Mouse (Mus musculus): ENCODE measurements around the gene Foxc1. TPM values are rescaled to one million over a fixed set of nuclear protein-coding genes. Genes with fewer than 3 reads are reported as not detected.

Foxc1 gene
- total and polyA plus RNA-seq, 3 experiments: 2.2 to 5.8 (median 3.8) TPM

GRCm38 (mm10) chr13:31793163-31793562, 13.3 kb upstream of the Foxc1 start:
- intact Hi-C loops (cut with DNase I): loop anchor here (2.0 kb wide), 2 partner anchors 700 to 888 kb away; no protein-coding TSS in a partner anchor

GRCm38 (mm10) chr13:31797346-31797745, 9.1 kb upstream of the Foxc1 start:
- DNase-seq: no peak
- Histone ChIP-seq H3K4me3 (no peak overlapping the region), H3K79me2 (replicated peaks; ENCODE audit: control insufficient read depth, insufficient read depth, low read length) (no peaks in the 10 kb centered on the region), H3K4me1 (ENCODE audit: control insufficient read depth, insufficient read depth, low read length) (no peaks in the 10 kb centered on the region; the same call in 1 of the 2 replicates), H3K9ac (ENCODE audit: low read depth, low read length) (no peak overlapping the region), H3K27me3 (ENCODE audit: control insufficient read depth, insufficient read depth, low read length) (peaks cover 8% of the 10 kb centered on the region), H3K27ac (no peak overlapping the region), H3K36me3 (ENCODE audit: control insufficient read depth, insufficient read depth, low read length) (no peaks in the 10 kb centered on the region)
- intact Hi-C loops (cut with DNase I): no loop called here
- 64% methylated on average over 10 of the region's 10 CpGs for WGBS
- TF ChIP-seq EP300 (IDR thresholded peaks at IDR 0.05; ENCODE audit: insufficient read depth, low read depth, low read length) (no peak), POLR2A (IDR thresholded peaks at IDR 0.05; ENCODE audit: insufficient read depth, low read depth, low read length) (no peak), CTCF (IDR thresholded peaks at IDR 0.05) (no peak)

More at GRCm38 (mm10) chr13:31793163-31793562, 13.3 kb upstream of the Foxc1 start:
- Histone ChIP-seq H3K27me3 (ENCODE audit: control insufficient read depth, insufficient read depth, low read length) (no peaks in the 10 kb centered on the region; the same call in 1 of the 2 replicates), H3K36me3 (ENCODE audit: control insufficient read depth, insufficient read depth, low read length) (no peaks in the 10 kb centered on the region), H3K4me3 (no peak overlapping the region), H3K9ac (ENCODE audit: low read depth, low read length) (no peak overlapping the region), H3K79me2 (replicated peaks; ENCODE audit: control insufficient read depth, insufficient read depth, low read length) (no peaks in the 10 kb centered on the region), H3K27ac (no peak overlapping the region), H3K4me1 (ENCODE audit: control insufficient read depth, insufficient read depth, low read length) (no peaks in the 10 kb centered on the region)
- no peak for DNase-seq
- no peak for TF ChIP-seq EP300 (IDR thresholded peaks at IDR 0.05; ENCODE audit: insufficient read depth, low read depth, low read length)
- no peak for TF ChIP-seq POLR2A (IDR thresholded peaks at IDR 0.05; ENCODE audit: insufficient read depth, low read depth, low read length)
- TF ChIP-seq CTCF (IDR thresholded peaks at IDR 0.05): no peak
- 30% methylated on average over 5 of the region's 5 CpGs for WGBS

- TF ChIP-seq POLR2A (IDR thresholded peaks at IDR 0.05; ENCODE audit: insufficient read depth, low read depth, low read length): no peak
- no peak for TF ChIP-seq EP300 (IDR thresholded peaks at IDR 0.05; ENCODE audit: insufficient read depth, low read depth, low read length)
- H3K4me1 ChIP-seq (ENCODE audit: control insufficient read depth, insufficient read depth, low read length): no peaks in the 10 kb centered on the region; the same call in 1 of the 2 replicates
- H3K27ac ChIP-seq: no peak overlapping the region
- no peak for DNase-seq
- H3K9ac ChIP-seq (ENCODE audit: low read depth, low read length): no peak overlapping the region
- intact Hi-C loops (cut with DNase I): no loop called here
- no peaks in the 10 kb centered on the region for H3K79me2 ChIP-seq (replicated peaks; ENCODE audit: control insufficient read depth, insufficient read depth, low read length)
- no peaks in the 10 kb centered on the region for H3K36me3 ChIP-seq (ENCODE audit: control insufficient read depth, insufficient read depth, low read length)
- WGBS: 28% methylated on average over 9 of the region's 9 CpGs
- H3K4me3 ChIP-seq: no peak overlapping the region
- H3K27me3 ChIP-seq (ENCODE audit: control insufficient read depth, insufficient read depth, low read length): peaks cover 8% of the 10 kb centered on the region
Measured at GRCm38 (mm10) chr13:31798075-31798474, 8.4 kb upstream of the Foxc1 start.

GRCm38 (mm10) chr13:31800581-31801576, 5.6 kb upstream of the Foxc1 start:
- H3K27me3 ChIP-seq (ENCODE audit: control insufficient read depth, insufficient read depth, low read length): peaks cover 10% of the 10 kb centered on the region
- TF ChIP-seq EP300 (IDR thresholded peaks at IDR 0.05; ENCODE audit: insufficient read depth, low read depth, low read length) (peak; percentile 69; the same call in 1 of the 2 replicates), POLR2A (IDR thresholded peaks at IDR 0.05; ENCODE audit: insufficient read depth, low read depth, low read length) (no peak), CTCF (IDR thresholded peaks at IDR 0.05) (peak; percentile 87)
- no peaks in the 10 kb centered on the region for H3K79me2 ChIP-seq (replicated peaks; ENCODE audit: control insufficient read depth, insufficient read depth, low read length)
- H3K36me3 ChIP-seq (ENCODE audit: control insufficient read depth, insufficient read depth, low read length): no peaks in the 10 kb centered on the region
- WGBS: 7% methylated on average over 43 of the region's 43 CpGs
- H3K27ac ChIP-seq: no peak overlapping the region
- peak overlapping the region; percentile 45 for H3K4me3 ChIP-seq
- H3K4me1 ChIP-seq (ENCODE audit: control insufficient read depth, insufficient read depth, low read length): peaks cover under 1% of the 10 kb centered on the region; the same call in 1 of the 2 replicates
- H3K9ac ChIP-seq (ENCODE audit: low read depth, low read length): no peak overlapping the region
- intact Hi-C loops (cut with DNase I): loop anchor here (1.0 to 10.0 kb wide), 7 partner anchors 155 to 1004 kb away; partner anchors contain the start of genes D930007J09Rik and Wrnip1
- peak; percentile 88 to 93 for DNase-seq

- Histone ChIP-seq H3K27ac (no peak overlapping the region), H3K9ac (ENCODE audit: low read depth, low read length) (no peak overlapping the region), H3K27me3 (ENCODE audit: control insufficient read depth, insufficient read depth, low read length) (peaks cover 10% of the 10 kb centered on the region), H3K4me3 (peak overlapping the region; percentile 45), H3K4me1 (ENCODE audit: control insufficient read depth, insufficient read depth, low read length) (peaks cover 2% of the 10 kb centered on the region; the same call in 1 of the 2 replicates), H3K79me2 (replicated peaks; ENCODE audit: control insufficient read depth, insufficient read depth, low read length) (no peaks in the 10 kb centered on the region), H3K36me3 (ENCODE audit: control insufficient read depth, insufficient read depth, low read length) (no peaks in the 10 kb centered on the region)
- TF ChIP-seq EP300 (IDR thresholded peaks at IDR 0.05; ENCODE audit: insufficient read depth, low read depth, low read length) (no peak), POLR2A (IDR thresholded peaks at IDR 0.05; ENCODE audit: insufficient read depth, low read depth, low read length) (no peak), CTCF (IDR thresholded peaks at IDR 0.05) (no peak)
- intact Hi-C loops (cut with DNase I): loop anchor here (1.0 to 10.0 kb wide), 7 partner anchors 154 to 1003 kb away; partner anchors contain the start of genes D930007J09Rik and Wrnip1
- no peak for DNase-seq
- 11% methylated on average over 25 of the region's 25 CpGs for WGBS
Measured at GRCm38 (mm10) chr13:31801703-31802305, 4.6 kb upstream of the Foxc1 start.
